Mouse (Mus musculus) bone marrow, adult 2 months (tissue): ENCODE data around the gene Abcc6.

Experiments
- CTCF ChIP-seq: fragments of 200-500 bp; IDR thresholded peaks from 2 replicates; pipeline ENCODE4 v1.5.1; 2011; ENCODE audit warnings: low read length, control low read depth; ENCODE audit not compliant: control insufficient read depth, insufficient read depth
- POLR2A ChIP-seq: fragments of 200-500 bp; IDR thresholded peaks from 2 replicates; pipeline ENCODE4 v1.6.1; 2011; ENCODE audit warnings: low read depth, mild to moderate bottlenecking, control low read depth, low read length, borderline replicate concordance; ENCODE audit not compliant: control insufficient read depth

DNA sequence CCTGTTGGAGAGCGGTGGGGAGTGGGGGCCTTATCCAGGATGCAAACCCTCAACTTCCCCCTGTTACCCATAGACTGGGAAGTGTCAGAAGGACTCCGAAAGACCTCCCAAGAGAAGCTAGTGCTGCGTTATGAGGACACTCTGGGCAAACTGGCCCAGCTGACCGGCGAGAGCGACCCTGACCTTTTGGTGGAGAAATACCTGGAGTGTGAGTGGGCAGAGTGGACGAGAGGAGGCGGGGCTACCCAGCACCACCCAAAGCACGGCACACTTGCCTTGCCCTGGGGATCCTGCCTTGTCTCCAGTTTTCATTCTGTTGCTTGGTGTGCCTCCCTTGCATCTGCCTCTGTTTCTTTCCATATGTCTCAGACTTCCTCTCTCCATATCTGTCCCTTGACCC lies 88.1 kb downstream of the Abcc6 start:
- TF ChIP-seq CTCF (no peak), POLR2A (no peak)
